Mouse (Mus musculus): ENCODE measurements around the gene Hspb3.

The Hspb3 gene

GRCm38 (mm10) chr13:113663151-113663779 is at the start of gene Hspb3:
Hspb3 (minus strand) TSS chr13:113663676.
- DNase-seq (ENCODE audit: low spot score in 2 of 2), result no peak

- no peak for DNase-seq (ENCODE audit: low spot score in 2 of 2)
These were observed 49.7 kb upstream of the Hspb3 start for GRCm38 (mm10) chr13:113713186-113713585.

- DNase-seq (ENCODE audit: low spot score in 2 of 2), result no peak
These were observed 42.7 kb upstream of the Hspb3 start for GRCm38 (mm10) chr13:113706183-113706582.

GRCm38 (mm10) chr13:113701185-113701584 is 37.7 kb upstream of the Hspb3 start:
- DNase-seq (ENCODE audit: low spot score in 2 of 2), result no peak

- no peak for DNase-seq (ENCODE audit: low spot score in 2 of 2)
These were observed 36.5 kb upstream of the Hspb3 start for GRCm38 (mm10) chr13:113699928-113700327.

GRCm38 (mm10) chr13:113699415-113699873 is 36.0 kb upstream of the Hspb3 start:
- no peak for DNase-seq (ENCODE audit: low spot score in 2 of 2)

- no peak for DNase-seq (ENCODE audit: low spot score in 2 of 2)
These were observed 33.4 kb upstream of the Hspb3 start for GRCm38 (mm10) chr13:113696838-113697321.

GRCm38 (mm10) chr13:113693383-113693782 is 29.9 kb upstream of the Hspb3 start:
- peak in 1 of 2 experiments; percentile 46 for DNase-seq (ENCODE audit: low spot score in 2 of 2)

GRCm38 (mm10) chr13:113691644-113692043 is 28.2 kb upstream of the Hspb3 start:
- no peak for DNase-seq (ENCODE audit: low spot score in 2 of 2)

GRCm38 (mm10) chr13:113689883-113690282 is 26.4 kb upstream of the Hspb3 start:
- no peak for DNase-seq (ENCODE audit: low spot score in 2 of 2)

- DNase-seq (ENCODE audit: low spot score in 2 of 2), result no peak
These were observed 23.2 kb upstream of the Hspb3 start for GRCm38 (mm10) chr13:113686691-113687121.

- no peak for DNase-seq (ENCODE audit: low spot score in 2 of 2)
These were observed 19.3 kb upstream of the Hspb3 start for GRCm38 (mm10) chr13:113682821-113683220.

GRCm38 (mm10) chr13:113680646-113681045 is 17.2 kb upstream of the Hspb3 start:
- DNase-seq (ENCODE audit: low spot score in 2 of 2), result no peak

GRCm38 (mm10) chr13:113669459-113670077 is 6.1 kb upstream of the Hspb3 start:
- DNase-seq (ENCODE audit: low spot score in 2 of 2), result peak in 1 of 2 experiments; percentile 49

- no peak for DNase-seq (ENCODE audit: low spot score in 2 of 2)
These were observed 407 bp upstream of the Hspb3 start for GRCm38 (mm10) chr13:113663883-113664282.

GRCm38 (mm10) chr13:113661826-113662271 is 1.6 kb downstream of the Hspb3 start:
- DNase-seq (ENCODE audit: low spot score in 2 of 2), result no peak

- DNase-seq (ENCODE audit: low spot score in 2 of 2), result no peak
These were observed 2.7 kb downstream of the Hspb3 start for GRCm38 (mm10) chr13:113660576-113661310.

GRCm38 (mm10) chr13:113657204-113657603 is 6.3 kb downstream of the Hspb3 start:
- DNase-seq (ENCODE audit: low spot score in 2 of 2), result no peak

- DNase-seq (ENCODE audit: low spot score in 2 of 2), result no peak
These were observed 6.8 kb downstream of the Hspb3 start for GRCm38 (mm10) chr13:113656639-113657038.

- DNase-seq (ENCODE audit: low spot score in 2 of 2), result no peak
These were observed 8.0 kb downstream of the Hspb3 start for GRCm38 (mm10) chr13:113655511-113655910.

- peak in 1 of 2 experiments; percentile 2 for DNase-seq (ENCODE audit: low spot score in 2 of 2)
These were observed 22.4 kb downstream of the Hspb3 start for GRCm38 (mm10) chr13:113640944-113641597.

- peak in 1 of 2 experiments; percentile 45 for DNase-seq (ENCODE audit: low spot score in 2 of 2)
These were observed 24.6 kb downstream of the Hspb3 start for GRCm38 (mm10) chr13:113638914-113639313.
